Mouse (Mus musculus): ENCODE measurements at regions not wholly inside any gene's neighbourhood (a gene's known extent, or its start where the extent isn't known, plus 50 kb on each side); places are given as distances from the start of the nearest gene placed in this dataset.

DNA sequence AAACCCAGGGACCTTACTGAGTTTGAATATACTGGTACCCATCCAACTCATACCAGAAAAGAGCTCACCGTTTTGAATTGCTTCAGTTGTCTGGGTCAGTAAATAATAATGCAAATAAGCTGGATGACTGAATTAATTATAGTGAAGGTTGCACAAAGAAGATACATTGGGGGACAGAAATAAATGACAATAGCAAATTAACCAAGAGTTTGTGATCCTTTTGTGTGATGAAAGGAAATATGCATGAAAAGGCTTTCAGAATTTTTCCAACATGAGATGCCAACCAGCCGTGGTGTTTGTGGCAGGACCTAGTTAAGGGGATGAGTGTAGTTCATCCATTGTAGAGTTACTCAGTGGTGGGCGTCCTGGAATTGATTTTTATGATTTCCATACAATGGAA lies 186.5 kb upstream of the Pik3r1 start:
- DNase-seq (ENCODE audit: low read depth, low spot score) = no peak
- Histone ChIP-seq H3K27me3 (ENCODE audit: control insufficient read depth, insufficient read depth, low read length, poor library complexity, severe bottlenecking) (no peaks in the 10 kb centered on the region), H3K36me3 (ENCODE audit: control insufficient read depth, insufficient read depth, low read length, poor library complexity, severe bottlenecking) (no peaks in the 10 kb centered on the region)

DNA sequence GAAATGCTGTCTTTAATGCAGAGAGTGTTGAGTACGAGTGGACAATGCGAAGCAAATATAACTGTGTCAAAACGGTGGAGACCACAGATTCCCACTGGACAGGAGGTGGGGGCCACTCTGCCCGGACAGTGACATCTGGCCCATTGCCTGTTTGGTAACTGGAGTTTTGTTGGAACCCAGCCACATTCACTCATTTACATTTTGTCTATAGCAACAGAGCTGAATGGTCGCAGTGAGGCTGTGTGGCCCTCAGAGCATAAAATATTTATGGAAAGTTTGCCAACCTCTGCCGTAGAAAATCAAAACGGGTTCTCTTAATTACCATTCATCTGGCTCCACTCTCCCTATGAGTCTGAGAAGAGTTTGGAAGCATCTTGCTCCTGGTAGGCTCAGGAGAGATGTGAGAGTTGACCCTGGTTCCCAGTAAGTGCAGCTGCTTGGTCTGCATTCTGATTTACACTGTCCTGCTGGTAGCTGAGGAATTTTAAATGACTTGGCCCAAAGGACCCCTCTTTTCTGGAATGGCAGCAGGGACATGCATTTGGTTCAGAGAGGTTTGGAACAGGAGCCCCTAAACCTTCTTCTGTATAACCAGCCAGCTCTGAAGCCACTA lies 187.9 kb upstream of the Pik3r1 start:
- DNase-seq (ENCODE audit: low read depth, low spot score) = no peak
- no peaks in the 10 kb centered on the region for H3K36me3 ChIP-seq (ENCODE audit: control insufficient read depth, insufficient read depth, low read length, poor library complexity, severe bottlenecking)
- no peaks in the 10 kb centered on the region for H3K27me3 ChIP-seq (ENCODE audit: control insufficient read depth, insufficient read depth, low read length, poor library complexity, severe bottlenecking)

DNA sequence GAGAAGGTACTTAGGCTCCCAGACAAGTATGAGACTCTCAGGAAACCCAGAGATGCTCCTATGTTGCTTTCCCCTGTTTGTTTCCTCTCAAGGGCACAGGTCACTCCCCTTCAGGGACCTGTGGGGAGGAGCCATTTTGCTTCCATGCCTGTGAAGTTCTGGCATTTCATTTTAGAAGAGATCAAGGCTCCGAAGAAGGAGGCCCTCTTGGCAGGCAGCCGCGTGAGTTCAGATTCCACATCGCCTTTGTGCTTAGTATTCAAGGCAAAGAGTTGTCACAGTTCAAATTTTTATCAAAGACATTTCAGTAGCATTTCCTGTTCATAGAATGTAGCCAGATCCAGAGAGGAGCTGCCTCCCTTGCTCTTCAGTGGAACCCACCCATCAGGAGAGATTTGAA lies 189.8 kb upstream of the Pik3r1 start:
- Histone ChIP-seq H3K27me3 (ENCODE audit: control insufficient read depth, insufficient read depth, low read length, poor library complexity, severe bottlenecking) (no peaks in the 10 kb centered on the region), H3K36me3 (ENCODE audit: control insufficient read depth, insufficient read depth, low read length, poor library complexity, severe bottlenecking) (no peaks in the 10 kb centered on the region)
- no peak for DNase-seq (ENCODE audit: low read depth, low spot score)

DNA sequence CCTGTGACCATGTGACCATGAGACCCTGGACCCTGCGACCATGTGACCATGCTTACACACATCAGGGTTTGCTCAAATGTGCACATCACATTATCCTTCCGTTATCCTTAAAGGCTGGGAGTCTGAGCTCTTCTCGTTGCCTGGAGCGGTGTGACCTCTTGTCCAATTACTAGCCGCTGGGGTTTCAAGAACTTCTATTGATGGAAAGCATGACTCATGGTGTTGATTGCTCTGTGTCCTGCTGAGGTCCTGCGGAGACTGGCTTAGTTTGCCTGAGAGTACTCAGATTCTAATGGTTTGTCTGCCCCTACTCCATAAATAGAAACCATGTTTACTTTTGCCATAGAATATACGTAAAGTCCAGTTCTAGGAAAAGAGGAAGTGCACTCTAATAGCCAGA lies 197.5 kb upstream of the Pik3r1 start:
- no peak for DNase-seq (ENCODE audit: low read depth, low spot score)

DNA sequence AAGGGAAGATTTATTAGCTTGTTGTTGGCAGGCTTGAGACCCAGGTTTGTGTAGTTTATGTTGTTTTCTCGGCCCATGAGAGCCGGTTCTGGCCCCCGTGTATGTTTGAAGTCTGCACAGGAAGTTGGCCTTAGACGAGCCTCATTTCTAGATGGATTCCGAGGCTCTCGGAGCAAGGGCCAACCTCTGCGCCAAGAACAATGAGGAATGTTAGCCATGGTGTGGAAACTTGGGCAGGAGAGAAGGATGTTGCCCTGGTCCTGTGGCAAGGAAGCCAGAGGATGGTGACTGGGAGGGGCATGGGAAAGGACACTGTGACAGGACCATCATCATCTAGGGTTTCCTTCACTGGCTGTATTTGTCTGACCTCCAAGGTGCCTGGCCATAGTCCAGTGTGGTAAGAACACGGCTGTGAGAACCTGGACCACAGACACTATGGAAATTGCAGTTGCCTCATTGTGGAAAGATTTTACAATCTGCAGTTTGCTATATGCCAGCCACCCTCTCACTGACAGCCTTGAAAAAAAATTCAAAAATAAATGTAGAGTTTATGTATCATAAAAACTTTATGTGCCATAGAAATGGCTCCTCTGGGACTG lies 198.9 kb upstream of the Pik3r1 start:
- DNase-seq (ENCODE audit: low read depth, low spot score) = no peak
- no peaks in the 10 kb centered on the region for H3K36me3 ChIP-seq (ENCODE audit: control insufficient read depth, insufficient read depth, low read length, poor library complexity, severe bottlenecking)
- no peaks in the 10 kb centered on the region for H3K27me3 ChIP-seq (ENCODE audit: control insufficient read depth, insufficient read depth, low read length, poor library complexity, severe bottlenecking)

More for the DNA sequence above, 197.5 kb upstream of the Pik3r1 start:
- no peaks in the 10 kb centered on the region for H3K27me3 ChIP-seq (ENCODE audit: control insufficient read depth, insufficient read depth, low read length, poor library complexity, severe bottlenecking)
- H3K36me3 ChIP-seq (ENCODE audit: control insufficient read depth, insufficient read depth, low read length, poor library complexity, severe bottlenecking) = no peaks in the 10 kb centered on the region

DNA sequence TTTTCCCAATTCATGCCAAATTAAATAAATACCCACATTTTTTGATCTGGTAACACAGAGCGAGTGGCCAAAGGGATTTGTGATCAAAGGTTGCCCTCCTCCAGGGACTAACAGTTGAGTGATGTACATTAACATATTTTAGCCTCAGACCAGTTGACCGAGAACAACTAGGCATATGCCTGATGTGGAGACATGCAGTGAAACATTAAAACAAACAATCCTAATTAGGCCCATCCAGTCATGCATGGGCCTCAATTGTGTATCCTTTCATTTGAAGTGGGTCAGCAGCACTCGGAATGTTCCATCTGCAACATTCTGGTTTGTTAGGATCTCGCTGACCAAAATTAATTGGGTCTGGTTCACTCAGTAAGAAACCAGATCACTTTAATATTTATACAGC lies 199.4 kb upstream of the Pik3r1 start:
- DNase-seq (ENCODE audit: low read depth, low spot score) = no peak
- no peaks in the 10 kb centered on the region for H3K27me3 ChIP-seq (ENCODE audit: control insufficient read depth, insufficient read depth, low read length, poor library complexity, severe bottlenecking)
- no peaks in the 10 kb centered on the region for H3K36me3 ChIP-seq (ENCODE audit: control insufficient read depth, insufficient read depth, low read length, poor library complexity, severe bottlenecking)

DNA sequence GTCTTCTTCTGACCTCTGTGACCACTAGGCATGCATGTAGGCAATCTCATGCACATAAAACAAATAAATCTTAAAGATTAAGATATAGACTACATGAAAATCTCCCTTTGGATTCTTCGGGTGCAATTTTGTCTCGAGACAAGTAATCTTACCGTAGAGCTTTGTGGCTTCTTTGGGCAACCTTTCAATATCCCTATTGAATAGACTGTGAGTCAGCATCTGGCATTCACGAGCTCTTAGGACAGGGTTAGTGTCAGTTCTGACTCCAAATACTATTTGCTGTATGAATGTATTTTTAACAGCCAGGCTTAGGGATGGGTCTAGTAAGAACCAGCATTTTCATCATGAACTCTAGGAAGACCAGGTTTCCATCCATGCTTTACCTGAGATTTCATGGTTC lies 208.7 kb upstream of the Pik3r1 start:
- H3K27me3 ChIP-seq (ENCODE audit: control insufficient read depth, insufficient read depth, low read length, poor library complexity, severe bottlenecking) = no peaks in the 10 kb centered on the region
- H3K36me3 ChIP-seq (ENCODE audit: control insufficient read depth, insufficient read depth, low read length, poor library complexity, severe bottlenecking) = no peaks in the 10 kb centered on the region
- no peak for DNase-seq (ENCODE audit: low read depth, low spot score)

DNA sequence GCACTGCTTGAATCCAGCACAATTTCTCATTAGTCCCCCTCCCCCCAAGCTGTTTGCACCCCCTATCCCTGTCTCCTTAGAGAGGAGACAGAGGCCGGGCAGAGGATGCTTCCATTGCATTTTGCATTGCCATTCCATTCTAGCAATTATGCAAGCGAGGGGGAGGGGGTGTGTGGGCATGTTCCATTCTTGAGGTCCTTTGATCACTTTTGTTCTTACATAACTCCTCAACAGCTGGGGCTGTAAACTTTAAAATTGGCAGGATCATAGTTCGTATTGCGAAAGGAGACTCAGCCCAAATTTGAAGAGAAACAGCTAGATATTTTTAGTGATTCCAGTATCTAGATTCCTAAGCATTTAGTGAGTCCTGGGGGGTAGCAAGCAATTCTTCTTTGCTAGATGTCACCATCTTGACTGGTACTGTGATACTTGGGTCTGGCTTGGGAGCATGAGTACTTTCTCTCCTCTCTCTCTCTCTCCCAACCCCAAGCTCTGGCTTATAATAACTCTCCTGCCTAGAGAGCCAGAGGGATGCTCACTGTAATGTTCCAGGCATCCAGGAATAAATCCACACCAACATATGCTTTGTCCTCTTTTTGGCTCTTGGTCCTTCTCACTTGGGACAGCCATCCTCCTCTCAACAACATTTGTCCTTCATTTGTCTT lies 212.3 kb upstream of the Pik3r1 start:
- no peak for DNase-seq (ENCODE audit: low read depth, low spot score)
- Histone ChIP-seq H3K36me3 (ENCODE audit: control insufficient read depth, insufficient read depth, low read length, poor library complexity, severe bottlenecking) (no peaks in the 10 kb centered on the region), H3K27me3 (ENCODE audit: control insufficient read depth, insufficient read depth, low read length, poor library complexity, severe bottlenecking) (no peaks in the 10 kb centered on the region)

DNA sequence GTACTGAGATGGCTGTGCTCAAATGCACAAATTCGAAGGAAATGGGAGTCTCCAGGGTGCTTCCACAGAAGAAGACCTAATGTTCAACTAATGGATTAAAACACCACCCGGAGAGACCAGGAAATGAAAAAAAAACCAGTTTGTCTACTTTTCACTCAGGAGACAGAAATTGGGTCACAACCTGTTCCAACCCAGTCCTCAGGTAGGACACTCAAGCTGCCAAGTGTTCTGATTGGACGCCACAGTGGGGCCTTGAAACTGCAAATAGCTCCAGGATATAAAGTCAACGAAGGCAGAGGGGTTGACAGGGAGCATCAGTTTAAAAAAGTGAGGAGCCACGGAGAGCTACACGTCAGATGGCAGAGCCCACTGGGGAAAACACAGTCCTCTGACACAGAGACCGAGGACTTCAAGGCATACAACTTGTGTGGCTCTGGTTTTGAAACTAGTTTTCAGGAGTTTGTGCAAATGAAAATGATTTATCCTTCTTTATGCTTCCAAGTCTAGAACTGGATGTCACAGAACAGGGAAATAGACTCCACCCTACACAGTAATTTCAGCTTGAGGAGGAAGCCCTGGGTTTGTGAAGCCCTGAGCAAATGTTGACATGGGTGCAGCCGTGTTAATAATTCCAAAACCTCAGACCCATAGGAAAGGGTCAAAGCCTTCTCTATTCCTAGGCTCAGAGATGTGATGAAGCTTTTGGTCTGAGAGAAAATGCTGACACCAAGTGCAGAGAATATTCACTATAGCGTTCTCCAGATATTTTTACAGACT lies 220.8 kb upstream of the Pik3r1 start:
- Histone ChIP-seq H3K27me3 (ENCODE audit: control insufficient read depth, insufficient read depth, low read length, poor library complexity, severe bottlenecking) (no peaks in the 10 kb centered on the region), H3K36me3 (ENCODE audit: control insufficient read depth, insufficient read depth, low read length, poor library complexity, severe bottlenecking) (no peaks in the 10 kb centered on the region)
- no peak for DNase-seq (ENCODE audit: low read depth, low spot score)

DNA sequence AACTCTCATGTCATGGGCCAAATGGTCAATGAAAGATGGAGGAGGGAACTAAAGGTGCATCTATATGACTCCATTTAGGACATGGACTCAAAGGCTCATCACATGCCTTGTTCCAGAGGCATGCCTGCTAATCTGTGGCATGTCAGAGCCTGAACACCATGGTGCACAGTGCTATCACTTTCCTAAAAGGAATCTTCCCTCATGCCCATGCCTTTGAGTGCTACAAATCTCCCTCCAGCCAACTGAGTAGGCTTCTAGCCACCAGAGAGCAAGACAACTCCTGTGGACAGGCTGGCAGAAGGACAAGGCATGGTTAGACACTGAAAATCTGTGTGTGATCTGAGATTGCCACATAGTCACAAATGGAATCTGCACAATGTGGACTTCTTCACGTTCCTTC lies 223.7 kb upstream of the Pik3r1 start:
- no peaks in the 10 kb centered on the region for H3K36me3 ChIP-seq (ENCODE audit: control insufficient read depth, insufficient read depth, low read length, poor library complexity, severe bottlenecking)
- DNase-seq (ENCODE audit: low read depth, low spot score) = no peak
- H3K27me3 ChIP-seq (ENCODE audit: control insufficient read depth, insufficient read depth, low read length, poor library complexity, severe bottlenecking) = no peaks in the 10 kb centered on the region

DNA sequence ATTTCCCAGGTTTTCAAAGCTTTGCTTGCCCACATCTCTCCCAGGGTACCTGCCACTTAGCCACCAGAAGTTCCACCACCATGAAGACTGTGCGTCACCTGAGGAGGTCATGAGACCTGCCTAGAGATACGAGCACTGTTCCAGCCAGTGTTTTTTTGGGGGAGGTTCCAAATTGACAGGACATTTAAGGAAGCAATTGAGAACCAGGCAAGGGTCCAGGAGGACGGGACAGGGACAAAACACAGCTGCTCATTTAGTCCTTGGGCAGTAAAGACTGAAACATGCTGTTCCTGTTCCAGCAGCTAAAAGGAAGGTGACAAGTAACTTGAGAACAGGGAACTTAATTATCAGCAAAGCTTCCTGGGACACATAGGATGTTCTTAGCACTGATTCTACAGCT lies 226.8 kb upstream of the Pik3r1 start:
- H3K27me3 ChIP-seq (ENCODE audit: control insufficient read depth, insufficient read depth, low read length, poor library complexity, severe bottlenecking) = no peaks in the 10 kb centered on the region
- DNase-seq (ENCODE audit: low read depth, low spot score) = no peak
- H3K36me3 ChIP-seq (ENCODE audit: control insufficient read depth, insufficient read depth, low read length, poor library complexity, severe bottlenecking) = no peaks in the 10 kb centered on the region

DNA sequence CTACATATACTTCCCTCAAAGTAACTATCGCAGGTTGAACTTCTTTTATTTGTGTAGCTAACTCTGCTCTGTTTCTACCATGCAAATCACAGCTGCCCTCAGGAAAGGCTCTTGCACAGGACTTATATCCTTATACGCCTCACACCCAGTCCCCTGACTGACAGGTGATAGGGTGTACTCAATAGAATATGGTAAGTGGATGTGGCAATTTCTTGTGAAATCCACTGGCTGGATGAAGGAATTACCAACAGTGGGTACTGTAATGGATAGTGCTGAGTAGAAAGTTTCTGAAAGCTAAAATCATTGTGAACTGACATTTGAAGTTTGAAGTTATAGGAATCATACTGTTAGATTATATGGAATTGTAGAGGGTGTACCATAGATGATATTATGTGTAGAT lies 227.5 kb upstream of the Pik3r1 start:
- no peaks in the 10 kb centered on the region for H3K36me3 ChIP-seq (ENCODE audit: control insufficient read depth, insufficient read depth, low read length, poor library complexity, severe bottlenecking)
- DNase-seq (ENCODE audit: low read depth, low spot score) = no peak
- no peaks in the 10 kb centered on the region for H3K27me3 ChIP-seq (ENCODE audit: control insufficient read depth, insufficient read depth, low read length, poor library complexity, severe bottlenecking)

DNA sequence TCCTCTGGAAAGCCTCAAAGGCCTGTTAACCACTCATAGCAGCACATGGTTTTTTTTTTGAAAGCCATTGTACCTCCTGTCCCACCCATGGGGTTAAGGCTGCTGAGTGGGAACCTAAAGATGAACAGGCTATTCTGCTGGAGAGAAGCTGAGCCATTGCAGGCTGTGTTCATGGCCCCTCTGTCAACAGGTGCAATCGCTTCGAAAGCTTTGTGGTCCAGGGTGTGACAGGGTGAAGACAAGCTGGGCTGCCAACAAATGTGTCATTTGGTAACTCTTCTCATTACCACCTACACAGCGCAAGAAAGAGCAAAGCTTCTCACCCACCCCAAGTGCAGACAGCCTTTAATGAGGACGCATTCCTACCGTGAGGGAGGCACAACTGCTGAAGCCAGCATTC lies 228.1 kb upstream of the Pik3r1 start:
- DNase-seq (ENCODE audit: low read depth, low spot score) = no peak
- no peaks in the 10 kb centered on the region for H3K36me3 ChIP-seq (ENCODE audit: control insufficient read depth, insufficient read depth, low read length, poor library complexity, severe bottlenecking)
- H3K27me3 ChIP-seq (ENCODE audit: control insufficient read depth, insufficient read depth, low read length, poor library complexity, severe bottlenecking) = no peaks in the 10 kb centered on the region

DNA sequence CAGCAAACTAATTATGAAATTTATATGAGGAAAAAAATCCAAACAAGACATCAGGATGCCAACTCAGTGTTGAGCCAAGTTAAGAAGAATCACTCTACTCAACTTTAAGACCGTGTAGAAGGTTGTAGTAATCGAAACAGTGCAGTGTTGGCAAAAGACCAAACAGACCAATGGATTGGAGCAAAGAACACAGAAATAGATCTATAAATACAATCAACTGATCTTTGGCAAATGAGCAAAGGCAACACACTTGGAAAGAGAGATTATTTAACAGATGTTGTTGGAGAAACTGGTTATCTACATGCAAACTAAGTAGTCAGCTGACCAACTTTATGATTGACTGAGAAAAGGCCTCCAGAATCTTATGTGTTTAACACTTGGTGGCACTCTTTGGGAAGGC lies 229.4 kb upstream of the Pik3r1 start:
- Histone ChIP-seq H3K27me3 (ENCODE audit: control insufficient read depth, insufficient read depth, low read length, poor library complexity, severe bottlenecking) (no peaks in the 10 kb centered on the region), H3K36me3 (ENCODE audit: control insufficient read depth, insufficient read depth, low read length, poor library complexity, severe bottlenecking) (no peaks in the 10 kb centered on the region)
- DNase-seq (ENCODE audit: low read depth, low spot score) = no peak

DNA sequence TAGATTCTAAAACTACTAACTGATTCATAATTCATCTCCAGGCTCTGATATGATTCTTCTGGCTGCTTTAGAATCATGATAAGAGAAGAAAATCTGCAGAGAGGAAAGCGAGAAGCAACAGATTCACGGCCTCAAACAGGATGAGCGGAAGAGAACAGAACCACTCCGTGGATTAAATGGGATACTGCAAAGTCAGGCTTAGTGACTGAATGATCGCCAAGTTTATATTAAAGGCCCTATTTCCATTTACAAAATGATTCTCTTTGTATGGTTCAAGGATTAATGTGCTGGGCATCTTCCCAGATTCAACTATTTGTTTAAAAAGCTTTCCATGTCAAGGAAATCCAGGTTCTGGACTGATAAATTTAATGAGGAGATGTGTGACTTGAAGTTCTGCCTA lies 238.5 kb upstream of the Pik3r1 start:
- no peaks in the 10 kb centered on the region for H3K36me3 ChIP-seq (ENCODE audit: control insufficient read depth, insufficient read depth, low read length, poor library complexity, severe bottlenecking)
- no peak for DNase-seq (ENCODE audit: low read depth, low spot score)
- no peaks in the 10 kb centered on the region for H3K27me3 ChIP-seq (ENCODE audit: control insufficient read depth, insufficient read depth, low read length, poor library complexity, severe bottlenecking)
